Mouse (Mus musculus) cortical plate, adult 2 months (tissue): ENCODE data around the gene Ate1. TPM values are rescaled to one million over a fixed set of nuclear protein-coding genes. Genes with fewer than 3 reads are reported as not detected.

Source experiments
- H3K27ac ChIP-seq: fragments of 200-500 bp; 2 replicates; pipeline ENCODE4 v1.5.1; 2012; ENCODE audit warnings: low read length, control low read depth, inconsistent platforms; ENCODE audit not compliant: insufficient read depth
- H3K4me1 ChIP-seq: fragments of 200-500 bp; 2 replicates; pipeline ENCODE4 v1.6.1; 2011; ENCODE audit warnings: low read length; ENCODE audit not compliant: control insufficient read depth, insufficient read depth
- H3K4me3 ChIP-seq: fragments of 200-500 bp; 2 replicates; pipeline ENCODE4 v1.5.1; 2011; ENCODE audit warnings: mild to moderate bottlenecking, low read length, control low read depth; ENCODE audit not compliant: insufficient read depth
- CTCF ChIP-seq: fragments of 200-500 bp; IDR thresholded peaks from 2 replicates; pipeline ENCODE4 v1.5.1; 2011; ENCODE audit warnings: mild to moderate bottlenecking, control low read depth, low read length; ENCODE audit not compliant: insufficient read depth; ENCODE audit errors: extremely low read depth
- POLR2A ChIP-seq: fragments of 200-500 bp; IDR thresholded peaks from 2 replicates; pipeline ENCODE4 v1.6.1; 2011; ENCODE audit warnings: mild to moderate bottlenecking, low read length, control low read depth; ENCODE audit not compliant: insufficient read depth; ENCODE audit errors: extremely low read depth
- polyA plus RNA-seq: library from polyadenylated mRNA; depleted of rRNA; stranded (reverse); fragments of >200 nt; gene quantifications from 2 replicates; pipeline ENCODE4 v1.2.3, GENCODE M21; 2012; rRNA removed

Gene Ate1
- polyA plus RNA-seq, 1 experiment = 22.6 TPM

- Histone ChIP-seq H3K27ac (no peak overlapping the region), H3K4me1 (peaks cover 3% of the 10 kb centered on the region), H3K4me3 (no peak overlapping the region)
- TF ChIP-seq POLR2A (no peak), CTCF (no peak)
Observed at GRCm38 (mm10) chr7:130380769-130381355, 139.3 kb downstream of the Ate1 start.

DNA sequence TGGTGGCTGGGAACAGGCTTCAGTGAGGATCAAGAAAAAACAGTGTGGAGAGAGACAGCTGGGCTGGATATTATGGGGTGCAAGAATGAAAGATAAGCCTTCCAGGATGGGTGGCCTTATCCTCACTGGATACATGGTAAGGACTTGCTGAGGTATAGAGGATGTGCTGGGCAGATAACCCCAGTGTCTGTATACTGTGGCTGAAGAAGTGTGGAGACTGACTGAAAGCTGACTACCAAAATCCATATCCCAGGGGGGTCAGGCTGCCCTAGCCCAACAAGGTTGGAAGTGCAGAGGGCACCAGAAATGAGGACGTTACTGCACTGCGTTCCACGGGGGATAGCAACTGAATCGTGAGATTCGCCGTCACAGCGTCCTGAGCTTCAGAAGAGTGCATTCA lies 139.8 kb downstream of the Ate1 start:
- H3K27ac ChIP-seq = no peak overlapping the region
- no peak for TF ChIP-seq CTCF
- TF ChIP-seq POLR2A = no peak
- no peak overlapping the region for H3K4me3 ChIP-seq
- H3K4me1 ChIP-seq = no peaks in the 10 kb centered on the region; the same call in 1 of the 2 replicates

DNA sequence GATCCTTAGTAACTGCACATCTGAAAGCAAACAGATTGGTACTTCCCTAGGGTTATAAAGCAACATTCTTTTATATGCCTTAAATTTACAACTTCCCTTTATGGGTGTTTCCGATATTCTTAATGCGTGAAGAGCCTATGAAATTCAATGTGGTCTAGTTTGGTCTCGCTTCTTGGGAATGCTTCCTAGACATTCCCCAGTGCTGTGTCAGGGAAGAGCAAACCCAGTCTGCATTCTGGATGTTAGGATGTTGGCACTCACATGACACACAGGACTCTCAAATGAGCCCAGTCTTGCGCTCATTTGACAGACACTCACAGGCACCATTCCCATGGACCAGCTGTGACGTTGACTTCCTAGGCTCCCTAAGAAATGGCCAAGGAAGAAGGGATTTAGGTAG lies 140.3 kb downstream of the Ate1 start:
- no peaks in the 10 kb centered on the region; the same call in 1 of the 2 replicates for H3K4me1 ChIP-seq
- H3K4me3 ChIP-seq = no peak overlapping the region
- no peak overlapping the region for H3K27ac ChIP-seq
- TF ChIP-seq CTCF (no peak), POLR2A (no peak)

DNA sequence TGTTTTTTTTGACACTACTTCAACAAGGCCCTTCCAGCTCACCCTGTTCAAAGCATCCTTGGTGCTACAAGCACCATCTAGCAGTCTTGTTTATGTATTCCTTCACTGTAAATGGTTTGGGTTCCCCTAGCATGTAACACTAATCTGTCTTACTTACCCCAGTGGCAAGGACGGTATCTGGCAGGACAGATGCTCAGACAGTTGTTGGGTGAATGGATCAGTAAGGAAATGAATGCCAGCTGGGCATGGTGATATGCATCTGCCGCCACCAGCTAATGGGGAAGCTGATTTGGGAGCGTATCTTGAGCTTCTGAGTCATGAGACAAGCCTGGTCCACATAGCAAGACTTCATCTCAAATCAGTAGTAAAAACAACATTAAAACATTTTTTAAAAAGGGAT lies 141.9 kb downstream of the Ate1 start:
- H3K4me1 ChIP-seq = no peaks in the 10 kb centered on the region; the same call in 1 of the 2 replicates
- TF ChIP-seq POLR2A (no peak), CTCF (no peak)
- H3K27ac ChIP-seq = no peak overlapping the region
- no peak overlapping the region for H3K4me3 ChIP-seq

DNA sequence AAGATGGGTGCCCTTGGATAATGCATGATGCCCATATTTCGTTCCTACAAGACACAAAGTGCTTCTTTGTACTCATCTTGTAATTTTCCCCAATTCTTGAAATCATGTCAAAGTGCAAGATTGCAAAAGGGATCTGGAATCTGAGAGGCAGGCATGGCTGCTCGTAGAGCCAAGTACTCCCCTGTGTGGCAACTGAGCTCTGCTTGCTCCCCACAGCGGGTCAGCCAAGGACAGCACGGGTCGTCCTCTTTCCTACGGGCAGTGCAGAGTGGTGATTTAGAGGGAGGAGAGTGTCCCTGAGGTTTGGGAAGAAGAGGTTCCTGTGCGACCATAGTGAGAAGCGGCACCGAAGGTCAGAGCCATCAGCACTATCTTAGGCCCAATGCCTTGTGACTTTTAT lies 145.9 kb downstream of the Ate1 start:
- TF ChIP-seq POLR2A = no peak
- H3K4me1 ChIP-seq = no peaks in the 10 kb centered on the region
- H3K4me3 ChIP-seq = no peak overlapping the region
- no peak overlapping the region for H3K27ac ChIP-seq

DNA sequence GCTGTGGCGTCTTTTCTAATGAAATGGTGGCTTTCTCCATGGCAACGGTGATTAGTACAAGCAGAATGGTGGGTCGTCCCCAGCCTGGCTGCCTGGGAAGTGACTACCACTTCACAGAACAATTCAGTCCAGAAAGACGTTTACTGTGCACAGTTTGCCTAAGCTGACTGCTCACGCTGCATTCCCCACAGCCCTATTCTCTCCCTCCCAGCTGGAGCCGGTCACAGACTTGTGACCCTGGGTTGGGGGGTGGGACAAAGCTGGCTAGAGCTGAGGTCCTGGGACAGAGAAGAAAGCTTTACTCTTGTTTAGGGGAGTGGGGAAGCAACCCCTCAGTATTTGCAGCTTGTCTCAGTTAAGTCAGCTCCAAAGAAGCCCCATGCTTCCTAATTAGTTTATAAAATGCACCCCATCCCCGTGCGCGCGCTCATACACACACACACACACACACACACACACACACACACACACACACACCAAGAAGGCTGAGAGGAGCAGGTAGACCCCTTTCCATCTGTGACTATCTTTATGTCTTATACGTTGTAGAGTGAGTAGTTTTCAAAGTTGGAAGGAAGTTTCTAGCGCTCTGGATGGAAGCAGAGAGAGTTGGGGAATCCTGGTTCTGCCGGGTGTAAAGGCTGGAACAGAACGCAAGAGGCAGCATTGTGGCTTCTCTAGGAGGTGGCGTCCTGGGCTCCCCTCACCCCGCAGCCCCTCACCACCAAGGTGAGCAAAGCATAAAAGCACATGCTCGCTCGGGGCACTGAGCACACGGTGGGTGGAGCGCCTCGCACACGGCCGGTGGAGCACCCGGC lies 151.1 kb downstream of the Ate1 start:
- TF ChIP-seq CTCF = no peak
- no peak for TF ChIP-seq POLR2A
- Histone ChIP-seq H3K27ac (no peak overlapping the region), H3K4me3 (no peak overlapping the region)

DNA sequence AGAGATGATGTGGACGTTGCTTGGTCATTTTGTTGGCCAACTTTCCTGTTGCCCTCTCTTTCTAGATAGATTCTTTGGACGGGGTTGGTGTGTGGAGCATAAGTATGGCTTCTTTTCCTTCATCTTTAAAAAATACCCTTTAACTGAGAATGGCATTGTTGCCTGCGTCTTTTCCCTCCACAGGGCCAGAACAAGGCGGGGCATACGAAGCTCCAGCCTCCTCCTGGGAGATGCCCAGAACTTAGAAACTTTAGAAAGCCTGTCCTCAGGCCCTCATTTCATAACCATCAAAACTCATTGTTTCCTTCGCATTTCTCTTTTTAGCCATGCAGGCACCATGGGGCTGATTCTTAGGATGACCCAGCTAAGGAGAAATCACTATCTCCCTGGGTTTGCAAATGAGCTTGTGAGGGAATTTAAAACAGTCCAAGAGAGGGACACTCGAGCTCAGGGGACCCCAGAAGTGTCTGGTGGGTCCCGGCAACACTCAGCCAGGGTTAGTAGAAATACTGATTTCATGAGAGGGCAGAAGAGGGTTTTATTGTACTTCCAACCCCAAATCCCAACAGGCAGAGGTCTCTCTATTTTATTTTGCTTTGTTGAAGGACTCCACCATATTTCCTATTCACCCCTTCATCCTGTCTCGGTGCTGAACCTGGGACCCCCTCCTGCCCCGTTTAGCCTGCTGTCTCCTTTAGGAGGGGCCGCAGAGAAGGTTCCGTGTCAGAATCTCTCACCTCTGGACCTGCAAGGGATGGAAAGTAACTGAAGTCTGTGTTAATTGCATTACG lies 151.9 kb downstream of the Ate1 start:
- no peak for TF ChIP-seq POLR2A
- TF ChIP-seq CTCF = no peak
- Histone ChIP-seq H3K4me3 (no peak overlapping the region), H3K4me1 (no peaks in the 10 kb centered on the region; the same call in 1 of the 2 replicates), H3K27ac (no peak overlapping the region)

More for the DNA sequence above, 151.1 kb downstream of the Ate1 start:
- H3K4me1 ChIP-seq = no peaks in the 10 kb centered on the region; the same call in 1 of the 2 replicates

DNA sequence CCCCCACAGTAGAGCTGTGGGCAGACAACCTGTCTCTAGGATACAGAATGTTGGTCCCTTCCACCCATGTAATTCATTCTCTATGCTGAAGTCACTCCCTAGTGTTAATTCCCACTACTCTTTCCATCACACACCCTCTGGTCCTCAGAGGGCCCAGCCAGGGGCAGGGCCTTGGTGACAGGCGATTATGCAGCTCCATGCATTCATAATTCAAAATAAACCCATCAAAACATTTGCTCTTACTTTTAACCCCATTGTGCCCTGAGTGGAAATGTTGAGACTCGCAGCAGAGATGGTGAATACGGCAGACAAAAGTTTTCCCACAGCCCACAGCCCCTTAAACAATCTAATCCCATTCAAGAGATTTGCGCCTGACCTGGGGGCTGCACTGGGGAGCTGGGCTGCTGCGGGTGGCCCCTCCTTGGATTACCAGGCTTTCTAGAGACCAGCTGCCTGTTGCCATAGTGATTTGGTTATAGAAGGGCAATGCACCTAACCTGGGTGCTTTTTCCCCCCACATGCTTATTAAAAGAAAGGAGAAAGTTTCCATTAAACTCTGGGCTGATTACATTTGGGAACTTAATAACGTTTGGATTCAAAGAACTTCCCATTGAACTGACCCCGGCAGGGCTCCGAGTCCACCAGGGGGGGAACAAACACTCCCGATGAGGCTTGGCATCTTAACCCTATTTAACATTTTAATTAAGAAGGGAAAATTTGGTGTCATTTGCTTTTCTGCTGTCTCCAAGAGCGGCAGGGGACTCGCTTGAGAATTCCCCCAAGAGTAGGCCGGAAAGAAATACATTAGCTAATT lies 152.7 kb downstream of the Ate1 start:
- Histone ChIP-seq H3K4me3 (no peak overlapping the region), H3K27ac (no peak overlapping the region), H3K4me1 (no peaks in the 10 kb centered on the region; the same call in 1 of the 2 replicates)
- no peak for TF ChIP-seq CTCF
- TF ChIP-seq POLR2A = no peak

DNA sequence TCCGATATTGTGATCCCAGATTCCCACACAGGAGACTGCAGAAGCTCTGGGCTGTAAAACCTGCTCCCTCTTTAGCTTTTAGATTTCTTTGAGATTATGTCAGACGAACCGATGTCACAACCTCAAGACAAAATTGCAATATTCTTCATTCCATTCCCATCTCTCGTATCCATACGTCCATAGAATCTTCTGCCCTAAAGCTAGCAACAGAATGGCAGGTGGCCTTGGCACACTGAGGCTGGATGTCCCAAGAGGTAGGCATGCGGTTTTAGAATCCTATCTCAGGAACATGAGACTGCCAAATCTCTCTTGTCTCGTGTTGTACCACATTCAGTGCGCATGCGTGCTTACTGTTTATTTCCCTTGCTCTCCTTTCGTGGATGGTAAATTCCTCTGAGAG lies 154.5 kb downstream of the Ate1 start:
- no peak for TF ChIP-seq POLR2A
- TF ChIP-seq CTCF = no peak
- no peak overlapping the region for H3K27ac ChIP-seq
- H3K4me1 ChIP-seq = no peaks in the 10 kb centered on the region; the same call in 1 of the 2 replicates
- no peak overlapping the region for H3K4me3 ChIP-seq

Other genes starting within 250 kb of the Ate1 start
- 37.1 and 39.2 TPM in 2 replicates for gene Nsmce4a, start 52.7 kb upstream of the Ate1 start, polyA plus RNA-seq
- gene Tacc2, start 57.1 kb upstream of the Ate1 start, polyA plus RNA-seq = 44.6 and 49.4 TPM in 2 replicates